Mouse (Mus musculus) mesoderm, embryonic 11.5 days (tissue): ENCODE measurements around the gene Grm1.

Experiments
- DNase-seq: peaks from one replicate; pipeline ENCODE4 v3.0.0-alpha.2; 2012; ENCODE audit warnings: low read depth, low spot score

The Grm1 gene

GRCm38 (mm10) chr10:10733092-10733491 is 349.1 kb downstream of the Grm1 start:
- DNase-seq = no peak

- no peak for DNase-seq
Observed at GRCm38 (mm10) chr10:10726501-10726900, 355.7 kb downstream of the Grm1 start.

GRCm38 (mm10) chr10:10710837-10711236 is 371.3 kb downstream of the Grm1 start:
- DNase-seq = no peak

GRCm38 (mm10) chr10:10710359-10710758 is 371.8 kb downstream of the Grm1 start:
- DNase-seq = no peak

- no peak for DNase-seq
Observed at GRCm38 (mm10) chr10:10708031-10708430, 374.1 kb downstream of the Grm1 start.

GRCm38 (mm10) chr10:10701326-10701725 is 380.8 kb downstream of the Grm1 start:
- DNase-seq = no peak

- no peak for DNase-seq
Observed at GRCm38 (mm10) chr10:10700903-10701302, 381.3 kb downstream of the Grm1 start.

- DNase-seq = no peak
Observed at GRCm38 (mm10) chr10:10697497-10697896, 384.7 kb downstream of the Grm1 start.

- no peak for DNase-seq
Observed at GRCm38 (mm10) chr10:10689668-10690223, 392.4 kb downstream of the Grm1 start.

GRCm38 (mm10) chr10:10688907-10689667 is 393.1 kb downstream of the Grm1 start:
- peak; percentile 40 for DNase-seq

GRCm38 (mm10) chr10:10681048-10681447 is 401.1 kb downstream of the Grm1 start, which contains the start of gene Gm10944:
Gm10944 (plus strand) TSS chr10:10681348.
- DNase-seq = no peak

- no peak for DNase-seq
Observed at GRCm38 (mm10) chr10:10659976-10660375, 422.2 kb downstream of the Grm1 start.

- DNase-seq = no peak
Observed at GRCm38 (mm10) chr10:10659161-10659560, 423.0 kb downstream of the Grm1 start.

GRCm38 (mm10) chr10:10656621-10657020 is 425.5 kb downstream of the Grm1 start:
- no peak for DNase-seq

GRCm38 (mm10) chr10:10655991-10656390 is 426.2 kb downstream of the Grm1 start:
- no peak for DNase-seq
